Mouse (Mus musculus) 416B (cell line): Measurements from ENCODE around the gene Gm16223.

Experiments used
- DNase-seq: peaks from one replicate; pipeline ENCODE4 v3.0.0; 2011; ENCODE audit warnings: low read depth

Gene Gm16223

DNA sequence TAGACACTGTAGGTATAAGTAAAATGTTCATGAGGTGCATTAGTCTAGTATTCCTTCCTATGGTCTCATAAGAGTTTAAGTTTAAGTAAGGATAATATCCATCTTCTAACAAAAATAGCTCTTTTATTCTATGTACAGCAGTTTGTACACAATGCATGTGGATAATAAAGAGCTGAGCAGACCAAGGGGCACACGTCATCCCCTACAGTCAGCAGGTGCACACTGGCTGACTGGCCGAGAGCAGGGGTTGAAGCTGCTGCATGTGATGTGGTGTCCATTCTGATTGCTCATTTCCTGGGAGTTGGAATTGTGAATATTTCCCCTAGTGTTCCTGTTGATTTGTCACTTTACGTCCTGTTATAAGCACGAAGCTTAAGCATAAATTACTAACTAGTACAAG is 144.6 kb downstream of the Gm16223 start:
- no peak for DNase-seq

GRCm38 (mm10) chr5:42224840-42225239 is 157.1 kb downstream of the Gm16223 start:
- no peak for DNase-seq

GRCm38 (mm10) chr5:42228631-42229030 is 160.9 kb downstream of the Gm16223 start:
- no peak for DNase-seq

GRCm38 (mm10) chr5:42239291-42239690 is 171.5 kb downstream of the Gm16223 start:
- DNase-seq = no peak

DNA sequence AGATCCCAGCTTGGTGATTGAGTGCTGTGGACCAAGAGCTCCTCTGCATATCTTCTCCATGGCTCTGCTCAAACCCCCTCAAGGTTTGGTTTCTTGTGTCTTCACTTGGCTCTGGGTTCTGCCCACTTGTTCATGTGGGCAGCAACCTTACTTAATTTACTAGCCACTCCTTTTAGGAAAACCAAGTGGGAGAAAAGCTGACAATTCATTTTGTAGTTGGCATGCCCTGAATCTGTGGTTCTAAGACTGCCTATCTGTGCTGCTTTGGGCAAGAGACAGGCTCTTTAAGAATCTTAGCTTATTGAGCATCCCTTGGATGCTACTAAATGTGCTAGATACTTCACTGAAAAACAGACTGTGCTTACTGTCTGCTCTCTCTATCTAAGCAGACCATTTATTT is 172.0 kb downstream of the Gm16223 start:
- DNase-seq = no peak

DNA sequence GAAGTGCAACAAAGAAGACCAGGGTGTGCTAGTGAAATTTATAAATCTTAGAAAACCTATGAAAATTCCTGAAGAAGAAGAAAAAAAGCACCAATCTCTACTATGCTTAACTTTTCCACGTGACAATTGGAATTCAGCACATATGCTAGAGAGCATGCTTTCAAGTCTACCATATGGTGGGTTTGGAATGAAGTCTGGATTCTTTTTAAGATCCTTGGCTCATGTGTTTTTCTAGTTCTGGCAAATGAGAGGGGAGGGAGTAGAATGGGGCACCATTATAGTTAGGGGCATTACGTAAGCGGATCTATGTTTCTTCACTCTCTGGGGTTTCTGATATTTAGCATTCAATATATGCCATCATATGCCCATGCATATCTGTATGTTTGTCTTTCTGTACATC is 182.6 kb downstream of the Gm16223 start:
- no peak for DNase-seq
